Mouse (Mus musculus) limb, embryonic 11.5 days (tissue): ENCODE measurements around the gene Slc25a20. TPM values are rescaled to one million over a fixed set of nuclear protein-coding genes. Genes with fewer than 3 reads are reported as not detected.

Source experiments
- ATAC-seq: fragments of 200-750 bp; cut with Nextera tagmentation; 2 replicates; pipeline ENCODE4 v1.8.0; 2017; ENCODE audit warnings: low read depth; ENCODE audit not compliant: insufficient number of reproducible peaks, low FRiP score, low TSS enrichment
- DNase-seq: peaks from one replicate; pipeline ENCODE4 v3.0.0-alpha.2; 2015; ENCODE audit warnings: low spot score
- H3K27ac ChIP-seq: fragments of 300-500 bp; sonication (generic); replicated peaks from 2 replicates; pipeline ENCODE4 v1.5.1; 2014; ENCODE audit warnings: low read depth, mild to moderate bottlenecking, low read length
- H3K27me3 ChIP-seq: fragments of 300-500 bp; sonication (generic); 2 replicates; pipeline ENCODE4 v1.6.1; 2014; ENCODE audit warnings: mild to moderate bottlenecking, low read length, mixed read lengths; ENCODE audit not compliant: control insufficient read depth, insufficient read depth
- H3K36me3 ChIP-seq: fragments of 300-500 bp; sonication (generic); 2 replicates; pipeline ENCODE4 v1.6.1; 2014; ENCODE audit warnings: mild to moderate bottlenecking, low read length, moderate library complexity, mixed read lengths; ENCODE audit not compliant: control insufficient read depth, insufficient read depth
- H3K4me1 ChIP-seq: fragments of 300-500 bp; sonication (generic); 2 replicates; pipeline ENCODE4 v1.6.1; 2014; ENCODE audit warnings: low read length, mixed read lengths; ENCODE audit not compliant: control insufficient read depth, insufficient read depth
- H3K4me2 ChIP-seq: fragments of 300-500 bp; sonication (generic); 2 replicates; pipeline ENCODE4 v1.6.1; 2014; ENCODE audit warnings: low read depth, mild to moderate bottlenecking, moderate library complexity; ENCODE audit not compliant: severe bottlenecking
- H3K4me3 ChIP-seq: fragments of 300-500 bp; sonication (generic); 2 replicates; pipeline ENCODE4 v1.5.1; 2014; ENCODE audit warnings: low read depth, low read length
- H3K9ac ChIP-seq: fragments of 300-500 bp; sonication (generic); 2 replicates; pipeline ENCODE4 v1.6.1; 2014; ENCODE audit warnings: mild to moderate bottlenecking, low read length
- H3K9me3 ChIP-seq: fragments of 300-500 bp; sonication (generic); 2 replicates; pipeline ENCODE4 v1.6.1; 2016; ENCODE audit warnings: low read length; ENCODE audit not compliant: control insufficient read depth
- WGBS: fragments of 180-500 bp; shearing (Covaris S2); extraction: QIAGEN DNeasy Blood & Tissue Kit; methylation state at CpG from one replicate; pipeline ENCODE4 v1.1.7; 2014; 5-methylcytosine and 5-hydroxymethylcytosine counted together
- polyA plus RNA-seq: library from polyadenylated mRNA; unstranded; fragments of >200 nt; fragmentation: Nextera tagmentation; extraction: Ambion mirVana; gene quantifications from 2 replicates; pipeline ENCODE4 v1.2.1, GENCODE M21; 2014

Gene Slc25a20
- polyA plus RNA-seq, 1 experiment from 2014 or later: 23.2 TPM

DNA sequence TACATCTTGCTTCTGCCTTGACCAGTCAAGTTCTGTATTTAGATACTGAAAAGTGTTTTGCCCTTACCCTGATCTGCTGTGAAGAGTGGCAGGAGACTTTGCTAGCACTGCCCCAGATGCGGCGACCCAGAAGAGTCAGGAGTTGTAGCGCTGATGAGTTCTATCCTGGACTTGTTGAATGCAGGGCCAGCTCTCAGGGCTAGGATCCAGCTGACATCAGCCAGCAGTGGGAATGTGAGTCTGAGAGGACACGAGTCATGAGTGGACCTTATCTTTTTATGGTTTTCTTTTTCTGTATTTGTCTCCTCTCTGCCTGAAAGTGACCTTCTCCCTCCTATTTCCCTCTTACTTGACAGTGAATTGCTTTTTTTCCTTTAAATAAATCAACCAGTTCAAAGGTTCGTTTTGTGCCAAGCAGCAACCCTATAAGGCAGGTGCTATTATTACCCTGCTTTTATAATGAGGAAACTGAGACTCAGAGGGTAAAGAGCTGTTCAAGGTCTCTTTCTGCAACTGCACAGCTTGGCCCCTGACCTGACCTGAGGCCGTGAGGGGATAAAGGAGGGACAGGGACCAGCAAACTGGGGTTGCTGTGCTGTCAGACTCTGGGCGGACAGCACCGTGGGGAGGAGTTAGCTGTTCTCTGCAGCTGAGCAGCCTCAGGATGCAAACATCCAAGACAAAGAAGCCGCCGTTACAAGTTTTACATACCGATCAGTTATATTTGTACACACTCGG, 41.7 kb downstream of the Slc25a20 start:
- H3K4me1 ChIP-seq: no peaks in the 10 kb centered on the region
- WGBS: 56% methylated on average over 12 of the region's 12 CpGs
- no peak overlapping the region for H3K27ac ChIP-seq
- no peak overlapping the region for H3K9ac ChIP-seq
- no peak for ATAC-seq
- no peak overlapping the region for H3K4me3 ChIP-seq
- DNase-seq: no peak
- no peak overlapping the region for H3K4me2 ChIP-seq
- H3K36me3 ChIP-seq: no peaks in the 10 kb centered on the region
- H3K27me3 ChIP-seq: no peaks in the 10 kb centered on the region
- H3K9me3 ChIP-seq: no peaks in the 10 kb centered on the region

DNA sequence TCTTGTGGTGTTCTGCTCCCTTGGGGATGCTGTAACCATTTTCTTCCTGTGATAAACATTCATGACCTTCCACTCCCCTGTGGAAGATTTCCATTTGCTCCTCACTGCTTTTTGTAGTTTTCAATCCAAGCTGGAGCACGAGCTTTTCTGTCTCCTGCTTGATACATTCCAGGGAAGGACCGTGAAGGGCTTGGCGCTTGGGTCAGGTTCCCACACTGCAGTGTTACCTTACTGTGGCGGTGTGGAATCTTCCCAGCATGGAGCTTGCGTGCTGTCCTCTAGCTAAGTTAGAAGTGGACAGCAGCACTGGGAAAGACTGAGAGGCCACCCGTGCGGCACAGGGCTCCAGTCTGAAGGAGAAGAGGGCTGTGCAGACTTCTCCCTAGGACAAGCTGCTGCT, 42.7 kb downstream of the Slc25a20 start:
- H3K4me3 ChIP-seq: no peak overlapping the region
- DNase-seq: no peak
- no peak overlapping the region for H3K27ac ChIP-seq
- H3K9ac ChIP-seq: no peak overlapping the region
- ATAC-seq: no peak
- no peak overlapping the region for H3K4me2 ChIP-seq
- 77% methylated on average over 7 of the region's 7 CpGs for WGBS
- H3K27me3 ChIP-seq: no peaks in the 10 kb centered on the region
- no peaks in the 10 kb centered on the region for H3K4me1 ChIP-seq
- H3K36me3 ChIP-seq: no peaks in the 10 kb centered on the region
- H3K9me3 ChIP-seq: no peaks in the 10 kb centered on the region

DNA sequence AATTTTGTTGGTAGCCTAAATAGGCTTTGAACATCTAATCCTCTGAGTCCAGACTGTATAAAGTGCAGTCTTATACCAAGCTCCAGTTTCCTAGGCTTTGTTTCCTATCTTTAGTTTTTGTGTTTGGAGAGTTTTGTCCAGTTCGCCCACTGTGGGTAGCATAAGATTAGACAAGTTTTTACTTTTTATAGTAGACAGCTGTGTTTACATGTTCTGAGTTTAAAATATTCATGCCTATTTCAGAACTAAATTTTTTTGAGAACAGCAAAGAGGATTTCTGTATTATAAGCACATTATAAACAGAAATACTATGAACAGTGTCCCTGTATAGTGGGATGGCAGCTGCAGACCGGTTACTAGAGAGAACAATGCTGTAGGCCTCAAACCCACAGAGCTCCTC, 45.3 kb downstream of the Slc25a20 start:
- Histone ChIP-seq H3K9ac (no peak overlapping the region), H3K27me3 (no peaks in the 10 kb centered on the region), H3K4me3 (no peak overlapping the region), H3K27ac (no peak overlapping the region), H3K9me3 (no peaks in the 10 kb centered on the region), H3K4me2 (no peak overlapping the region), H3K36me3 (no peaks in the 10 kb centered on the region), H3K4me1 (no peaks in the 10 kb centered on the region)
- no peak for ATAC-seq
- DNase-seq: no peak
- WGBS: 91% methylated on average over 2 of the region's 2 CpGs

DNA sequence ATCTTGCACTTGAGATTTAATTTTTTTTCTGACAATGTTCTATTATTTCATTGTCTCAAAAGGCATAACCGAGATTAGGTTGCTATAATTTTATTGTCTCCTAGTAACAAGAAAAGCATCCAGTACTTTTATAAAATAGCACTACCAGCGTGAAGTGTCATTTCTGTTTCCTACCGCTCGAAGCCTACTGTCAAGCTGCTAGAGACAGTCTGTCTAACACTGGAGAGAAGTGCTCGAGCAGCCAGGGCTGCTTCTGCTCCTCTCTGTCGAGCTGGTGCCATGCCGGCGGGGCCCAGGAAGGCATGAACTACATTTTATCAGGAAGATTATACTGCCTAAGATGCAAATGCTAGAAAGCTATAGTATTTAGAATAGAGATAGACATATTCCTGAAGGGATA, 46.9 kb downstream of the Slc25a20 start:
- no peak overlapping the region for H3K4me2 ChIP-seq
- no peaks in the 10 kb centered on the region for H3K27me3 ChIP-seq
- 95% methylated on average over 8 of the region's 8 CpGs for whole genome bisulfite sequencing
- no peak overlapping the region for H3K4me3 ChIP-seq
- no peak for DNase-seq
- no peak for ATAC-seq
- H3K9ac ChIP-seq: no peak overlapping the region
- H3K4me1 ChIP-seq: no peaks in the 10 kb centered on the region
- no peak overlapping the region for H3K27ac ChIP-seq
- no peaks in the 10 kb centered on the region for H3K36me3 ChIP-seq
- H3K9me3 ChIP-seq: no peaks in the 10 kb centered on the region

DNA sequence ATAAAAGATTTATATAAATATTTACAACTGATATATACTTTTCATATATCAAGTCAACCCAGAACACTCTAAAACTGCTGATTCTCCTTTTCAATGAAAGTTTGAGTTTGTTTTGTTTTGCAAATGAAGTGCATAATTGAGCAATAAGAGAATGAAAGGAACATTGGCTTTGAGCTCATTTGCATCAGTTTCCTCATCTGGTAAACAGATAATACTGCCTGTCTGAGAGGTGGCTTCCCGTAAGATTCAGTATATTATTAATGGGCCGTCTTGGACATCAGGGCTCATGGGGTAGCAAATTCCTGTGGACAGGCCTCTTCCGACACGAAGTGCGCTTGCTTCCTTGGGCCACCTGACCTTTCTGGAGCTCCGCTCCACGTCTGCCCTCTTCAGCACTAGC, 48.9 kb downstream of the Slc25a20 start:
- no peak for ATAC-seq
- H3K4me2 ChIP-seq: no peak overlapping the region
- no peak overlapping the region for H3K9ac ChIP-seq
- H3K4me1 ChIP-seq: no peaks in the 10 kb centered on the region
- H3K27ac ChIP-seq: no peak overlapping the region
- 84% methylated on average over 7 of the region's 7 CpGs for WGBS
- no peaks in the 10 kb centered on the region for H3K36me3 ChIP-seq
- no peaks in the 10 kb centered on the region for H3K27me3 ChIP-seq
- H3K9me3 ChIP-seq: no peaks in the 10 kb centered on the region
- no peak for DNase-seq
- H3K4me3 ChIP-seq: no peak overlapping the region

DNA sequence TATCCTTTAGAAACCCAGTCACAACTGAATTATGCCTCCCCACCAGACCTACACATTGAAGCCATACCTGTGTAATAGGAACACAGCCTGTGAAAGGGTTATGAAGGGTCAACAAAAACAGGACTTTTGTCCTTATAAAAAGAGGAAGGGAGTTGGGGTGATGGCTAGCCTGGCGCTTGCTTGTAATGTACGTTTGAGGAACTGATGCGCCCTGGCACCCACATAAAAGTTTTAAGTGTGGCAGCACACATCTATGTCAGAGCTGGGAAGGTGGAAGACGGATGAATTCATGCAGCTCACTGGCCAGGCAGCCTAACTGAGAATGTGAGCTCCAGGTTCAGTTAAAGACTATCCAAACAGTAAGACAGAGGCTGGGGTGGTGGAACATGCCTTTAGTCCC, 54.3 kb downstream of the Slc25a20 start:
- ATAC-seq (no peak), DNase-seq (no peak)
- H3K4me2 ChIP-seq: no peak overlapping the region
- no peaks in the 10 kb centered on the region for H3K27me3 ChIP-seq
- 0 out of 2 replicates have a peak, but pooled peaks cover 2% of the 10 kb centered on the region for H3K36me3 ChIP-seq
- H3K4me1 ChIP-seq: no peaks in the 10 kb centered on the region
- no peak overlapping the region for H3K27ac ChIP-seq
- no peaks in the 10 kb centered on the region for H3K9me3 ChIP-seq
- H3K4me3 ChIP-seq: no peak overlapping the region
- 89% methylated on average over 4 of the region's 4 CpGs for WGBS
- no peak overlapping the region for H3K9ac ChIP-seq

DNA sequence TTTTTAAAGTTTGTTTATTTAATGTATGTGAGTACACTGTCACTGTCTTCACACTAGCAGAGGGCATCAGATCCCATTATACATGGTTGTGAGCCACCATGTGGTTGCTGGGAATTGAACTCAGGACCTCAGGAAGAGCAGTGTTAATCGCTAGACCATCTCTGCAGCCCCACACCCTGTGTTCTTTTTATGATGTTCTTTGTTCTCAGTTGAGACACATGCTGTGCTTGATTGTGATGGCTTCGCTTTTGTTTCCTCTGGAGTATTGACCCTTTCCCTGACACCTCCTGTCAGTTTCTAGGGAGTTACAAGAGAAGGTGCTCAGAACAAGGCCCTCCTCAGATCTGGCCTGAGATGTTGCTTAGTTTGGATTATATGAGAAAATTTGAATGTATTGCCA, 61.9 kb downstream of the Slc25a20 start:
- WGBS: 48% methylated on average over 2 of the region's 2 CpGs
- Histone ChIP-seq H3K9me3 (no peaks in the 10 kb centered on the region), H3K27me3 (no peaks in the 10 kb centered on the region), H3K27ac (no peak overlapping the region), H3K36me3 (0 out of 2 replicates have a peak, but pooled peaks cover 2% of the 10 kb centered on the region), H3K4me2 (no peak overlapping the region), H3K4me1 (no peaks in the 10 kb centered on the region), H3K9ac (no peak overlapping the region), H3K4me3 (no peak overlapping the region)
- no peak for ATAC-seq
- no peak for DNase-seq

DNA sequence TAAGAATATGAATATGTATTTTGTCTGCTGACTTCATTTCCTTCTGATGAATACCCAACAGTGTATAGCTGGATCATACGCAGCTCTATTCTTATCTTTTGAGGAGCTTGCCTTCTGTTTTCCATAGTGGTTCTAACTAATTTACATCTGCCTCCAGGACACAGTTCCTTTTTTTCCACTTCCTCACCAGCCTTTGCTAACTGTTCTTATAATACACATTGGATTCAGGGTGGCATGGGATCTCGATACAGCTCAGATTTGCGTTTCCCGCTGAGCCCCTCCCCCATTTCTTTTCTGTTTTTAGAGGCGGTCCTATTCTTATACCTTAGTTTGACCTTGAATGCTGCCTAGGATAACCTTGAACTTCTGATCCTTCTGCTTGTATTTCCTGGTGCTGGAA, 64.2 kb downstream of the Slc25a20 start:
- H3K4me3 ChIP-seq: no peak overlapping the region

DNA sequence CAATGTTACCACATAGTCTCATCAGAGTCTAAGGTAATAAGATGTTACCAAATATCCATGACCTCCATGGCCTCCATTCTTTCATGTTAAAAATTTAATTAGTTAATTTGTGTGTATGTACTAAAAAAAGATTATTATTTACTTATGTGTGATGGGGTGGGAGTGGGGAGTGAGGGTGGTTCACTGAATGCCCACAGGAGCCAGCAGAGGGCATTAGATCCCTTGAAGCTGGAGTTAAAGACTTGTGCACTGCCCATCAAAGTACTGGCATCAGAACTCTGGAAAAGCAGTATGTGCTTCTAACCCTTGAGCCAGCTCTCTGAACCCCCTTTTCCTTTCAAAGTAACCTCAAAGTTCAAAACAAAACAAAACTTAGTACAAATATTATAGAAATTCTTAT, 67.2 kb downstream of the Slc25a20 start:
- ATAC-seq (no peak), DNase-seq (no peak)
- no peak overlapping the region for H3K4me3 ChIP-seq
- H3K4me1 ChIP-seq: no peaks in the 10 kb centered on the region
- H3K27me3 ChIP-seq: no peaks in the 10 kb centered on the region
- no peaks in the 10 kb centered on the region for H3K36me3 ChIP-seq
- H3K9ac ChIP-seq: no peak overlapping the region
- H3K4me2 ChIP-seq: no peak overlapping the region
- H3K9me3 ChIP-seq: no peaks in the 10 kb centered on the region
- no peak overlapping the region for H3K27ac ChIP-seq

More for the DNA sequence above, 64.2 kb downstream of the Slc25a20 start:
- Histone ChIP-seq H3K4me1 (no peaks in the 10 kb centered on the region), H3K4me2 (no peak overlapping the region), H3K27me3 (no peaks in the 10 kb centered on the region), H3K36me3 (no peaks in the 10 kb centered on the region), H3K27ac (no peak overlapping the region), H3K9ac (no peak overlapping the region), H3K9me3 (no peaks in the 10 kb centered on the region)
- no peak for ATAC-seq
- no peak for DNase-seq
- 97% methylated on average over 5 of the region's 5 CpGs for WGBS
